Mouse (Mus musculus): ENCODE results near the gene Gna15. TPM values are rescaled to one million over a fixed set of nuclear protein-coding genes. Genes with fewer than 3 reads are reported as not detected.

The Gna15 gene
- polyA plus RNA-seq, 1 experiment from 2014 or later, result 0.90 TPM

GRCm38 (mm10) chr10:81565257-81566228, 41.5 kb upstream of the Gna15 start:
- DNase-seq (ENCODE audit: low spot score) (no peak), ATAC-seq (no peak)
- WGBS, result 36% methylated on average over 20 of the region's 20 CpGs
- Histone ChIP-seq H3K4me2 (ENCODE audit: low read length) (no peak overlapping the region), H3K4me3 (ENCODE audit: low read depth, low read length) (no peak overlapping the region), H3K9me3 (replicated peaks; ENCODE audit: control insufficient read depth, low read length) (no peaks in the 10 kb centered on the region), H3K27me3 (replicated peaks; ENCODE audit: control insufficient read depth, insufficient read depth, low read length) (peaks cover 10% of the 10 kb centered on the region; the same call in 1 of the 2 replicates), H3K36me3 (ENCODE audit: control insufficient read depth, insufficient read depth, low read length) (peaks cover 41% of the 10 kb centered on the region), H3K4me1 (ENCODE audit: control insufficient read depth, insufficient read depth, low read length) (peaks cover 31% of the 10 kb centered on the region), H3K9ac (ENCODE audit: low read length) (no peak overlapping the region), H3K27ac (ENCODE audit: low read depth, low read length) (no peak overlapping the region)

GRCm38 (mm10) chr10:81564734-81565133, 40.7 kb upstream of the Gna15 start:
- H3K36me3 ChIP-seq (ENCODE audit: control insufficient read depth, insufficient read depth, low read length), result peaks cover 41% of the 10 kb centered on the region
- H3K27me3 ChIP-seq (replicated peaks; ENCODE audit: control insufficient read depth, insufficient read depth, low read length), result peaks cover 10% of the 10 kb centered on the region; the same call in 1 of the 2 replicates
- no peak overlapping the region for H3K27ac ChIP-seq (ENCODE audit: low read depth, low read length)
- no peaks in the 10 kb centered on the region for H3K9me3 ChIP-seq (replicated peaks; ENCODE audit: control insufficient read depth, low read length)
- ATAC-seq, result no peak
- no peak overlapping the region for H3K4me3 ChIP-seq (ENCODE audit: low read depth, low read length)
- no peak overlapping the region for H3K4me2 ChIP-seq (ENCODE audit: low read length)
- H3K9ac ChIP-seq (ENCODE audit: low read length), result no peak overlapping the region
- WGBS, result 17% methylated on average over 10 of the region's 10 CpGs
- H3K4me1 ChIP-seq (ENCODE audit: control insufficient read depth, insufficient read depth, low read length), result peaks cover 27% of the 10 kb centered on the region
- peak; percentile 59 for DNase-seq (ENCODE audit: low spot score)

- Histone ChIP-seq H3K4me3 (ENCODE audit: low read depth, low read length) (no peak overlapping the region), H3K36me3 (ENCODE audit: control insufficient read depth, insufficient read depth, low read length) (peaks cover 41% of the 10 kb centered on the region), H3K27me3 (replicated peaks; ENCODE audit: control insufficient read depth, insufficient read depth, low read length) (peaks cover 8% of the 10 kb centered on the region; the same call in 1 of the 2 replicates), H3K4me1 (ENCODE audit: control insufficient read depth, insufficient read depth, low read length) (peaks cover 26% of the 10 kb centered on the region), H3K9ac (ENCODE audit: low read length) (no peak overlapping the region), H3K4me2 (ENCODE audit: low read length) (peak overlapping the region; percentile 17; the same call in 1 of the 2 replicates), H3K27ac (ENCODE audit: low read depth, low read length) (no peak overlapping the region), H3K9me3 (replicated peaks; ENCODE audit: control insufficient read depth, low read length) (no peaks in the 10 kb centered on the region)
- DNase-seq (ENCODE audit: low spot score), result no peak
- 3% methylated on average over 10 of the region's 10 CpGs for WGBS
- no peak for ATAC-seq
These were observed 40.2 kb upstream of the Gna15 start for GRCm38 (mm10) chr10:81564216-81564615.

- ATAC-seq, result no peak
- H3K9me3 ChIP-seq (replicated peaks; ENCODE audit: control insufficient read depth, low read length), result no peaks in the 10 kb centered on the region
- peaks cover 23% of the 10 kb centered on the region for H3K4me1 ChIP-seq (ENCODE audit: control insufficient read depth, insufficient read depth, low read length)
- H3K4me2 ChIP-seq (ENCODE audit: low read length), result no peak overlapping the region
- no peak for DNase-seq (ENCODE audit: low spot score)
- no peak overlapping the region; the same call in 1 of the 2 replicates for H3K9ac ChIP-seq (ENCODE audit: low read length)
- peaks cover 8% of the 10 kb centered on the region; the same call in 1 of the 2 replicates for H3K27me3 ChIP-seq (replicated peaks; ENCODE audit: control insufficient read depth, insufficient read depth, low read length)
- H3K4me3 ChIP-seq (ENCODE audit: low read depth, low read length), result no peak overlapping the region
- WGBS, result 57% methylated on average over 6 of the region's 6 CpGs
- H3K36me3 ChIP-seq (ENCODE audit: control insufficient read depth, insufficient read depth, low read length), result peaks cover 41% of the 10 kb centered on the region
- no peak overlapping the region for H3K27ac ChIP-seq (ENCODE audit: low read depth, low read length)
These were observed 39.5 kb upstream of the Gna15 start for GRCm38 (mm10) chr10:81563481-81563880.

GRCm38 (mm10) chr10:81562411-81562810, 38.4 kb upstream of the Gna15 start:
- Histone ChIP-seq H3K4me3 (ENCODE audit: low read depth, low read length) (no peak overlapping the region), H3K27me3 (replicated peaks; ENCODE audit: control insufficient read depth, insufficient read depth, low read length) (peaks cover 8% of the 10 kb centered on the region; the same call in 1 of the 2 replicates), H3K9me3 (replicated peaks; ENCODE audit: control insufficient read depth, low read length) (no peaks in the 10 kb centered on the region), H3K4me1 (ENCODE audit: control insufficient read depth, insufficient read depth, low read length) (peaks cover 19% of the 10 kb centered on the region; the same call in 1 of the 2 replicates), H3K36me3 (ENCODE audit: control insufficient read depth, insufficient read depth, low read length) (peaks cover 41% of the 10 kb centered on the region), H3K27ac (ENCODE audit: low read depth, low read length) (no peak overlapping the region), H3K4me2 (ENCODE audit: low read length) (no peak overlapping the region), H3K9ac (ENCODE audit: low read length) (0 out of 2 replicates have a peak overlapping the region, but pooled peaks have one; percentile 25)
- no peak for DNase-seq (ENCODE audit: low spot score)
- ATAC-seq, result no peak
- 72% methylated on average over 6 of the region's 6 CpGs for WGBS

GRCm38 (mm10) chr10:81560719-81561459, 36.9 kb upstream of the Gna15 start:
- H3K9me3 ChIP-seq (replicated peaks; ENCODE audit: control insufficient read depth, low read length), result no peaks in the 10 kb centered on the region
- peak overlapping the region; percentile 94; the same call in 1 of the 2 replicates for H3K27ac ChIP-seq (ENCODE audit: low read depth, low read length)
- H3K27me3 ChIP-seq (replicated peaks; ENCODE audit: control insufficient read depth, insufficient read depth, low read length), result 0 out of 2 replicates have a peak, but pooled peaks cover 5% of the 10 kb centered on the region
- H3K9ac ChIP-seq (ENCODE audit: low read length), result peak overlapping the region; percentile 99
- WGBS, result 30% methylated on average over 16 of the region's 16 CpGs
- H3K4me3 ChIP-seq (ENCODE audit: low read depth, low read length), result peak overlapping the region; percentile 89
- no peak for DNase-seq (ENCODE audit: low spot score)
- no peak; the same call in 1 of the 2 replicates for ATAC-seq
- H3K4me2 ChIP-seq (ENCODE audit: low read length), result peak overlapping the region; percentile 89
- H3K4me1 ChIP-seq (ENCODE audit: control insufficient read depth, insufficient read depth, low read length), result peaks cover 19% of the 10 kb centered on the region; the same call in 1 of the 2 replicates
- peaks cover 30% of the 10 kb centered on the region for H3K36me3 ChIP-seq (ENCODE audit: control insufficient read depth, insufficient read depth, low read length)

GRCm38 (mm10) chr10:81559627-81560539, 35.9 kb upstream of the Gna15 start:
- Histone ChIP-seq H3K4me3 (ENCODE audit: low read depth, low read length) (peak overlapping the region; percentile 89), H3K4me2 (ENCODE audit: low read length) (peak overlapping the region; percentile 89), H3K9ac (ENCODE audit: low read length) (peak overlapping the region; percentile 99), H3K4me1 (ENCODE audit: control insufficient read depth, insufficient read depth, low read length) (peaks cover 19% of the 10 kb centered on the region; the same call in 1 of the 2 replicates), H3K27me3 (replicated peaks; ENCODE audit: control insufficient read depth, insufficient read depth, low read length) (no peaks in the 10 kb centered on the region), H3K36me3 (ENCODE audit: control insufficient read depth, insufficient read depth, low read length) (peaks cover 20% of the 10 kb centered on the region), H3K27ac (ENCODE audit: low read depth, low read length) (peak overlapping the region; percentile 94), H3K9me3 (replicated peaks; ENCODE audit: control insufficient read depth, low read length) (no peaks in the 10 kb centered on the region)
- WGBS, result 1% methylated on average over 30 of the region's 36 CpGs
- DNase-seq (ENCODE audit: low spot score), result no peak
- peak; percentile 48 for ATAC-seq

GRCm38 (mm10) chr10:81559163-81559626, 35.2 kb upstream of the Gna15 start, which contains the start of gene Aes:
Gene Aes, plus strand, starts transcription at chr10:81559488.
- H3K4me1 ChIP-seq (ENCODE audit: control insufficient read depth, insufficient read depth, low read length), result peaks cover 19% of the 10 kb centered on the region; the same call in 1 of the 2 replicates
- DNase-seq (ENCODE audit: low spot score) (peak; percentile 59), ATAC-seq (peak; percentile 76)
- WGBS, result 0% methylated on average over 28 of the region's 53 CpGs
- no peaks in the 10 kb centered on the region for H3K9me3 ChIP-seq (replicated peaks; ENCODE audit: control insufficient read depth, low read length)
- peak within 1 kb of the TSS; percentile 89 for H3K4me2 ChIP-seq (ENCODE audit: low read length)
- H3K27me3 ChIP-seq (replicated peaks; ENCODE audit: control insufficient read depth, insufficient read depth, low read length), result no peaks in the 10 kb centered on the region
- peak within 1 kb of the TSS; percentile 99 for H3K9ac ChIP-seq (ENCODE audit: low read length)
- peak within 1 kb of the TSS; percentile 89 for H3K4me3 ChIP-seq (ENCODE audit: low read depth, low read length)
- peaks cover 14% of the 10 kb centered on the region; the same call in 1 of the 2 replicates for H3K36me3 ChIP-seq (ENCODE audit: control insufficient read depth, insufficient read depth, low read length)
- peak within 1 kb of the TSS; percentile 94 for H3K27ac ChIP-seq (ENCODE audit: low read depth, low read length)

All from forebrain, embryonic 14.5 days (tissue).